Mouse (Mus musculus): ENCODE results near the gene Edem2. TPM values are rescaled to one million over a fixed set of nuclear protein-coding genes. Genes with fewer than 3 reads are reported as not detected.

The Edem2 gene
- polyA plus RNA-seq (2014; fragmentation: Nextera tagmentation; extraction: Ambion mirVana): 21.5 and 24.9 TPM in 2 replicates

DNA sequence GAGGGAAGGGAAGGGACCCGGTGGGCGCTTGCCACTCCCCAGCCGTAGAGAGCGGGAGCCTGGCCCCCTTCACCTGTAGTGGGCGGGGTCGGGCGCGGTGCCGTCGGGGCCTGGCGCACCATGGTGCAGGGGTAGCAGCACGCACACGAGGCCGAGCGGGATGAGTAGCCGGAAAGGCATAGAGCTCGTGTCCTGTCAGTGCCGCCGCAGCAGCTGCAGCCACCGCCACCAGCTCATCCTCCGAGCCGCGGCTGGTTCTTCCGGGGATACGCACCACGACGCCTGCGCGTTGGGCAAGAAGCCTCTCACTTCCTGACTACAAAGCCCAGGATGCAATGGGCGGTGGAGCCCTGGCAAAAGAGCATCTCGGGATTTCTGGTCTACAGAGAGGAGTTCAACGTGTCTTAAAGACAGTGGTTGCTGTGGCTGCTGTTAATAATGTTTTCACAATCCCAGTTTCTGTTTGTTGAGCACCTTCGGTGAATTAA is at the start of gene Edem2:
Gene Edem2 (minus strand): TSS at position 318 of the 488 bp plus-strand sequence.
- Histone ChIP-seq H3K9me3 (ENCODE audit: control insufficient read depth, low read length) (no peaks in the 10 kb centered on the region), H3K36me3 (ENCODE audit: control insufficient read depth, insufficient read depth, low read length) (no peaks in the 10 kb centered on the region), H3K4me1 (ENCODE audit: control insufficient read depth, insufficient read depth, low read length) (no peaks in the 10 kb centered on the region), H3K9ac (ENCODE audit: low read length) (peak within 1 kb of the TSS; percentile 54), H3K27ac (replicated peaks; ENCODE audit: low read depth, low read length) (no peak within 1 kb of the TSS), H3K4me2 (ENCODE audit: low read depth, severe bottlenecking) (peak within 1 kb of the TSS; percentile 91), H3K4me3 (ENCODE audit: low read depth, low read length) (peak within 1 kb of the TSS; percentile 90), H3K27me3 (ENCODE audit: control insufficient read depth, insufficient read depth, low read length) (no peaks in the 10 kb centered on the region)
- peak; percentile 90 for DNase-seq (ENCODE audit: low spot score)
- peak; percentile 83; the same call in 1 of the 2 replicates for ATAC-seq (ENCODE audit: insufficient number of reproducible peaks, low FRiP score, low TSS enrichment, low read depth)
- under 1% methylated on average over 33 of the region's 33 CpGs for WGBS

DNA sequence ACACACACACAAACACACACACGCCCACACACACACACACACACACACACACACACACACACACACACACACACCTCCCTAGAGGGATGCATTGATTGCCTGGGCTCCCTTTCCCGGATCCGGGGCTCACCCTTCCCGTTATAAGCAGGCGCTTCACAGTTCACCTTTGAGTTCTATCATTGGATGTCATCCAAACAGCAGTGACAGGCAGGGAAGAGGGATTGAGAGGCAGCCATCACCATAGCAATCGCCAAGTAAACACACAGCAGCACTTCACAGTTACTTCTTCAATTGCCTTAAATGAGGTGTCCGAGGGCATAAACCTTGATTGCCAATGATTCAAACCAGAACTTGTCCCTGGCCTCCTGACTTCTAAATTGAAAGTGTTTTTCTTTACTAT is 49.8 kb upstream of the Edem2 start:
- no peak overlapping the region for H3K4me2 ChIP-seq (ENCODE audit: low read depth, severe bottlenecking)
- no peak for DNase-seq (ENCODE audit: low spot score)
- H3K4me3 ChIP-seq (ENCODE audit: low read depth, low read length): no peak overlapping the region
- H3K9ac ChIP-seq (ENCODE audit: low read length): no peak overlapping the region
- H3K27me3 ChIP-seq (ENCODE audit: control insufficient read depth, insufficient read depth, low read length): peaks cover 15% of the 10 kb centered on the region
- WGBS: 45% methylated on average over 7 of the region's 7 CpGs
- no peaks in the 10 kb centered on the region for H3K9me3 ChIP-seq (ENCODE audit: control insufficient read depth, low read length)
- H3K36me3 ChIP-seq (ENCODE audit: control insufficient read depth, insufficient read depth, low read length): no peaks in the 10 kb centered on the region
- no peak for ATAC-seq (ENCODE audit: insufficient number of reproducible peaks, low FRiP score, low TSS enrichment, low read depth)
- H3K4me1 ChIP-seq (ENCODE audit: control insufficient read depth, insufficient read depth, low read length): 0 out of 2 replicates have a peak, but pooled peaks cover 4% of the 10 kb centered on the region
- no peak overlapping the region for H3K27ac ChIP-seq (replicated peaks; ENCODE audit: low read depth, low read length)

DNA sequence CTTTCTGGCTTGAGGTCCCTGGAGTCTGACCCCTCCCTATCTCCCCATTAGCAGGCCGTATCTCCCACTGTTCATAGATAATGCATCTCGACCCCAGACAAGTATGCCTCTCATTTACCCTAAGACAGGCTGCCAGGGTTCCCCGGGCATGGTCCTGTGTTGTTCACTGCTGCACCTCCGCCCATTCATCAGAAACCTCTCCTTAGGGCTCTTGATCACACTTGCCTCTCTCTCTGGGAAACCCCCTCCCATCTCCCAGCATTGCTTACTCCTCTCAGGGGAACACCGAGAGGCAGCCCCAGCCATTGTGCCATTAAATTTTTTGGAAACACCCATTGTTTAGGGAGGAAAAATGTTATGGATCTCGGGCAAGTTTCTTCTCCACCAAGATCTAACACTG is 48.7 kb upstream of the Edem2 start:
- no peak for DNase-seq (ENCODE audit: low spot score)
- H3K9ac ChIP-seq (ENCODE audit: low read length): no peak overlapping the region
- H3K27me3 ChIP-seq (ENCODE audit: control insufficient read depth, insufficient read depth, low read length): peaks cover 24% of the 10 kb centered on the region

DNA sequence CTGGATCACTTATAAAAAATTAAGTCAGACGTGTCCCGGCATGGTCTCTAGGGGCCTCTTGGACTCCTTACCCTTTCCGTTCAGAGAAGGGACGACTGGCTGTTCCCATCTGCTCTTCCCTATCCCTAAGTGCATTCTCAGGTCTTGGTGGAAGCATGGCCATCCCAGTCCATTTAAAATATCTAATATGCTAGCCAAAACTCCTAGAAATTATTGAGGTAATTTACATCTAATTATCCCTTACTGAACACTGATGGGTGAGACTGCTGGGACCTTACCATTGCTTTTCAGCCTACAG is 48.4 kb upstream of the Edem2 start:
- Histone ChIP-seq H3K4me3 (ENCODE audit: low read depth, low read length) (no peak overlapping the region), H3K36me3 (ENCODE audit: control insufficient read depth, insufficient read depth, low read length) (no peaks in the 10 kb centered on the region), H3K27me3 (ENCODE audit: control insufficient read depth, insufficient read depth, low read length) (peaks cover 24% of the 10 kb centered on the region), H3K9me3 (ENCODE audit: control insufficient read depth, low read length) (no peaks in the 10 kb centered on the region), H3K9ac (ENCODE audit: low read length) (no peak overlapping the region), H3K4me1 (ENCODE audit: control insufficient read depth, insufficient read depth, low read length) (0 out of 2 replicates have a peak, but pooled peaks cover 4% of the 10 kb centered on the region), H3K4me2 (ENCODE audit: low read depth, severe bottlenecking) (no peak overlapping the region), H3K27ac (replicated peaks; ENCODE audit: low read depth, low read length) (no peak overlapping the region)
- ATAC-seq (ENCODE audit: insufficient number of reproducible peaks, low FRiP score, low TSS enrichment, low read depth) (no peak), DNase-seq (ENCODE audit: low spot score) (no peak)
- 85% methylated on average over 4 of the region's 4 CpGs for WGBS

More for the DNA sequence above, 48.7 kb upstream of the Edem2 start:
- H3K4me1 ChIP-seq (ENCODE audit: control insufficient read depth, insufficient read depth, low read length): 0 out of 2 replicates have a peak, but pooled peaks cover 4% of the 10 kb centered on the region
- H3K27ac ChIP-seq (replicated peaks; ENCODE audit: low read depth, low read length): no peak overlapping the region
- H3K4me2 ChIP-seq (ENCODE audit: low read depth, severe bottlenecking): no peak overlapping the region
- no peak for ATAC-seq (ENCODE audit: insufficient number of reproducible peaks, low FRiP score, low TSS enrichment, low read depth)
- no peaks in the 10 kb centered on the region for H3K9me3 ChIP-seq (ENCODE audit: control insufficient read depth, low read length)
- H3K4me3 ChIP-seq (ENCODE audit: low read depth, low read length): no peak overlapping the region
- no peaks in the 10 kb centered on the region for H3K36me3 ChIP-seq (ENCODE audit: control insufficient read depth, insufficient read depth, low read length)
- WGBS: 73% methylated on average over 6 of the region's 6 CpGs

DNA sequence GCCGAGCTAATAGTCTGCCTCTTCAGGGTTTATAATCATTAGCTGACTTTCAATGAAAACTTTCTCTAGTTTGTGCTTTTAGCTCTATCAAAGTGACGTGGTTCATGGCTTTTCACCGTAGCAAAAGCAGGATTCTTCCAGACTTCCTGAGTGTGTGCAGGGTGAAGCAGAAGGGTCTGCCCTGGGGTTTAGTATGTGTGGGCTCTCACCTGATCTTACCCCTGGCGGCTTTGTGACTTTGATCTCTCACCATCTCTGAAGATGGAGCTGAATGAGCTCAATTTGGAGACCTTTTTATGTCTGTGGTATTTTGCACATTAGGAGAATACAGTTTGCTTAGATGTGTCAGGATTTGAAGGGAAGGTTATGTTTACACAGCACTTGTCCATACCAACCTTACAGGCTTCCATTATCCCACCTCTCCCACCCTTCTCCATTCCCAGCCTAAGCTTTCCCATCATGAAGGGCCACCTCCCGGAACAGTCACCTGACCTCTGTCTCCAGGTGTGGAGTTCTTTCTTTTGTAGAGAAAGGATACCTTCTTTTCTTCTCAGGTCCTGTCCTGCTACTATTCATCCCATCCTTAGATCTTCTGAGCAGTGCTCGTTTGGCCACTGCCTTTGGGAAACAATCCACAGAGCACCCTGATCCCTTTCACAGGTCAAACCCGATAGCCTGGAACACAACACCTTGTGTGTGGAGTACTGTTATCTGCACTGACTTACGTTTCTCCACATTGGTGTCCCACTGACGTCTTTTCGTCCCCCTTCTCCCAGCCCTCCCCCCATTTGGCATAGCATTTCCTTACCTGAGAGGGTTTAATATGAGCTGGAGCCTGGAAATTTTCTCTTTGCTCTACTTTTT is 47.8 kb upstream of the Edem2 start:
- 66% methylated on average over 10 of the region's 10 CpGs for WGBS
- Histone ChIP-seq H3K27me3 (ENCODE audit: control insufficient read depth, insufficient read depth, low read length) (peaks cover 24% of the 10 kb centered on the region), H3K4me2 (ENCODE audit: low read depth, severe bottlenecking) (no peak overlapping the region), H3K4me3 (ENCODE audit: low read depth, low read length) (no peak overlapping the region), H3K27ac (replicated peaks; ENCODE audit: low read depth, low read length) (no peak overlapping the region), H3K9ac (ENCODE audit: low read length) (no peak overlapping the region), H3K36me3 (ENCODE audit: control insufficient read depth, insufficient read depth, low read length) (no peaks in the 10 kb centered on the region), H3K9me3 (ENCODE audit: control insufficient read depth, low read length) (no peaks in the 10 kb centered on the region), H3K4me1 (ENCODE audit: control insufficient read depth, insufficient read depth, low read length) (0 out of 2 replicates have a peak, but pooled peaks cover 4% of the 10 kb centered on the region)
- DNase-seq (ENCODE audit: low spot score) (no peak), ATAC-seq (ENCODE audit: insufficient number of reproducible peaks, low FRiP score, low TSS enrichment, low read depth) (no peak)

DNA sequence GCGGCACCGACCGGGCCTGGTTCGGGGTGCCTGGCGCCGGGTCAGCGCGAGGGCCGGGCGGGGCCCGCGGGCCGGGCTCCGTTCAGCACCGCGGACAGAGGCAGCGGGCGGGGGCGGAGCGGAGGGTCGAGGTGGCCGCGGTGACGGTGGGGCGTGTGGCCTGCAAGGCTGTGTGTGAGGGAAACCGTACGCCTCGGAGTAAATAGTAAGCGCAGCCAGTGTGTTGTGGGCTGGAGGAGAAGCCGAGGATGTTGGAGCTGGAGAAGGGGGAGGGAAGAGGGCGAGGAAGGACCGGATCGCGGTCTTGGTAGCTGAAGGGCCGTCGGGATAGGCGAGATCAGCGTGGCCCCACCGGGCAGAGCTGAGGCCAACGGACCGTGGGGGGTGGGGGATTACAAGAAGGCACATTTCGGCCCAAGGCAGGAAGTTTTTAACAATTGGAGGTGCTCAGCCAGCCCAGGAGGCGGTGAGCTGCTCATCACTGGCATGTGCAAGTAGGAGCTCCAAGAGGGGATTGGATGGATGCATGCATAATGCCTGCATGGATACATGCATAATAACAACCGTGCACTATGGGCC is 46.5 kb upstream of the Edem2 start:
- H3K27me3 ChIP-seq (ENCODE audit: control insufficient read depth, insufficient read depth, low read length): peaks cover 24% of the 10 kb centered on the region
- WGBS: 1% methylated on average over 44 of the region's 44 CpGs
- H3K9me3 ChIP-seq (ENCODE audit: control insufficient read depth, low read length): no peaks in the 10 kb centered on the region
- H3K9ac ChIP-seq (ENCODE audit: low read length): no peak overlapping the region
- H3K4me1 ChIP-seq (ENCODE audit: control insufficient read depth, insufficient read depth, low read length): 0 out of 2 replicates have a peak, but pooled peaks cover 4% of the 10 kb centered on the region
- H3K4me3 ChIP-seq (ENCODE audit: low read depth, low read length): peak overlapping the region; percentile 37; the same call in 1 of the 2 replicates
- ATAC-seq (ENCODE audit: insufficient number of reproducible peaks, low FRiP score, low TSS enrichment, low read depth) (peak; percentile 75), DNase-seq (ENCODE audit: low spot score) (peak; percentile 85)
- H3K4me2 ChIP-seq (ENCODE audit: low read depth, severe bottlenecking): peak overlapping the region; percentile 97
- H3K27ac ChIP-seq (replicated peaks; ENCODE audit: low read depth, low read length): no peak overlapping the region
- no peaks in the 10 kb centered on the region for H3K36me3 ChIP-seq (ENCODE audit: control insufficient read depth, insufficient read depth, low read length)

DNA sequence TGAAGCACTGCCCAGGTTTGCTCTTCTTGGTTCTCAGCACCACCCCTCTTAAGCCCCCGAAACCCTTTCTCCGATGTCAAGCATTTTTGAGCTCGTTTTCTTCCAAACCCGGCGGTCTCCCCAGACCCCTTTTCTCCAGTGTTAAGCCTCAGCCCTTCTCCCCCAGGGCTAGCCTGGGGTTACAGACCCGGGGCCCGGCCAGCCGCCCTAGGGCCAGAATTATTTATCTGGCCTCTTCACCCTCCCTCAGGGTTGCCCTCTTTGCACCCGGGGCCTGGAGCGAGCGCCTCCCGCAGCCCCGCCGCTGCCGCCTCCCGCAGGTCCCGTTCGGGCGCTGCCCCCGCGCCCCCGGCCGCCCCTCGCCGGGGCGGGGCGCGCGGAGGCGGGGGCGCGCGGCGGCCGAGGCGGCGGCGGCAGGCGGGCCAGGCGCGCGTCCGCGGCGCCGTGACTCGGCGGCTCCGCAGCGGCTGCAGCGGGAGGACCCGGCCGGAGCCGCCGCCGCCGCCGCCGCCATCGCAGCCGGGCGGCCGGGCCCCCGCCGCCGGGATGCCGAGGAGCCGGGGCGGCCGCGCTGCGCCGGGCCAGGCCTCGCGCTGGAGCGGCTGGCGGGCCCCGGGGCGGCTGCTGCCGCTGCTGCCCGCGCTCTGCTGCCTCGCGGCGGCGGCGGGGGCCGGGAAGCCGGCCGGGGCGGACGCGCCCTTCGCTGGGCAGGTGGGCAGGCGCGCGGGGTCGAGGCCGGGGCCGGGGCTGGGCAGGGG is 45.8 kb upstream of the Edem2 start, which contains the start of gene Mmp24:
Gene Mmp24 (plus strand): TSS at position 416 of the 758 bp plus-strand sequence.
- H3K4me1 ChIP-seq (ENCODE audit: control insufficient read depth, insufficient read depth, low read length): 0 out of 2 replicates have a peak, but pooled peaks cover 4% of the 10 kb centered on the region
- no peak within 1 kb of the TSS for H3K9ac ChIP-seq (ENCODE audit: low read length)
- H3K27me3 ChIP-seq (ENCODE audit: control insufficient read depth, insufficient read depth, low read length): peaks cover 24% of the 10 kb centered on the region
- H3K4me2 ChIP-seq (ENCODE audit: low read depth, severe bottlenecking): peak within 1 kb of the TSS; percentile 97
- H3K4me3 ChIP-seq (ENCODE audit: low read depth, low read length): peak within 1 kb of the TSS; percentile 37; the same call in 1 of the 2 replicates
- no peaks in the 10 kb centered on the region for H3K36me3 ChIP-seq (ENCODE audit: control insufficient read depth, insufficient read depth, low read length)
- peak; percentile 26 for DNase-seq (ENCODE audit: low spot score)
- no peak for ATAC-seq (ENCODE audit: insufficient number of reproducible peaks, low FRiP score, low TSS enrichment, low read depth)
- WGBS: 3% methylated on average over 25 of the region's 100 CpGs
- H3K27ac ChIP-seq (replicated peaks; ENCODE audit: low read depth, low read length): no peak within 1 kb of the TSS
- no peaks in the 10 kb centered on the region for H3K9me3 ChIP-seq (ENCODE audit: control insufficient read depth, low read length)

Measured in limb, embryonic 11.5 days (tissue).